Mouse (Mus musculus): ENCODE measurements around the gene Fhl2. TPM values are rescaled to one million over a fixed set of nuclear protein-coding genes. Genes with fewer than 3 reads are reported as not detected.
A peak's percentile ranks its signal among the peaks of the same experiment; 100 is the strongest.
"Not testable (repeated sequence)": the region's sequence is repeated elsewhere in the genome, so short reads cannot be mapped to it uniquely, and the experiment has no call there.

The Fhl2 gene
- polyA plus RNA-seq, 1 experiment from 2014 or later: 380 TPM

- in situ Hi-C loops (cut with MboI; ENCODE audit: low pct_unique_long_range_greater_than_20kb): loop anchor here (5.0 kb wide), 1 partner anchor 123 kb away; no protein-coding TSS in a partner anchor
- DNase-seq (ENCODE audit: low read depth, low spot score): no peak
- POLR2A ChIA-PET: interaction anchor here (0.7 to 2.0 kb wide), 7 partner anchors 11 to 88 kb away, joined by 3 to 10 read pairs (median 3); no protein-coding TSS in a partner anchor
- no peak for TF ChIP-seq CTCF (IDR thresholded peaks at IDR 0.05)
- H3K27me3 ChIP-seq: no peaks in the 10 kb centered on the region
- CTCF ChIA-PET: interaction anchor here (1.2 to 1.6 kb wide), 2 partner anchors 20 to 31 kb away, joined by 3 to 5 read pairs; no protein-coding TSS in a partner anchor
- ATAC-seq: no peak
These were observed 52.4 kb downstream of the Fhl2 start for GRCm38 (mm10) chr1:43144338-43144906.

GRCm38 (mm10) chr1:43143791-43144190 lies 53.0 kb downstream of the Fhl2 start:
- DNase-seq (ENCODE audit: low read depth, low spot score): no peak
- CTCF ChIA-PET: interaction anchor here (1.1 to 2.5 kb wide), 9 partner anchors 21 to 125 kb away, joined by 3 to 15 read pairs (median 5); no protein-coding TSS in a partner anchor
- no peak for ATAC-seq
- in situ Hi-C loops (cut with MboI; ENCODE audit: low pct_unique_long_range_greater_than_20kb): loop anchor here (5.0 kb wide), 1 partner anchor 124 kb away; no protein-coding TSS in a partner anchor
- H3K27me3 ChIP-seq: no peaks in the 10 kb centered on the region
- TF ChIP-seq CTCF (IDR thresholded peaks at IDR 0.05): no peak
- POLR2A ChIA-PET: interaction anchor here (1.4 to 2.0 kb wide), 3 partner anchors 18 to 82 kb away, joined by 3 to 10 read pairs (median 4); no protein-coding TSS in a partner anchor

- ChIA-PET CTCF (interaction anchor here (1.1 to 2.5 kb wide), 8 partner anchors 25 to 157 kb away, joined by 3 to 15 read pairs (median 6); no protein-coding TSS in a partner anchor), POLR2A (interaction anchor here (0.9 to 1.4 kb wide), 4 partner anchors 26 to 116 kb away, joined by 3 to 4 read pairs (median 3); no protein-coding TSS in a partner anchor)
These were observed 53.5 kb downstream of the Fhl2 start for GRCm38 (mm10) chr1:43143284-43143683.

DNA sequence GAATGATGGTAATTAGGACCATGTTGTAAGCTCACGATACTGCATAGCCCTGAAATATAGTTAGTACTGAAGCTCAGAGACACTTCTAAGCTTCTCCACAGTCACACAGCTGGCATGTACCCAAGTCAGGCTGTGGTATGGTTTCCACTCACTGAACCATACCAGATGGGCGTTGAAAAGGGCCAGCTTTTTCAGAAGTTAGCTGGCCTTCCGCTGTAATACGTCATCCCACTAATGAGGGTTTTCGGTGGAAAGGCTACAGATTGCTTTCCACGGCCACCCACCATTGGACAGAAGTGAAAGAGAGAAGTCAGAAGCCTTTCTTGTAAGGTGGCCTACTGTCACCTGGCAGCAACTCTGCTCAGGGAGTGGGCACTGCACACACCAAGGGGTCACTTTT lies 53.9 kb downstream of the Fhl2 start:
- peak; percentile 12 for ATAC-seq
- POLR2A ChIA-PET: interaction anchor here (0.5 to 1.4 kb wide), 6 partner anchors 25 to 134 kb away, joined by 3 to 4 read pairs (median 3); no protein-coding TSS in a partner anchor
- CTCF ChIA-PET: interaction anchor here (1.1 to 2.5 kb wide), 8 partner anchors 26 to 157 kb away, joined by 3 to 15 read pairs (median 6); no protein-coding TSS in a partner anchor
- TF ChIP-seq CTCF (IDR thresholded peaks at IDR 0.05): no peak
- no peak for DNase-seq (ENCODE audit: low read depth, low spot score)
- H3K27me3 ChIP-seq: no peaks in the 10 kb centered on the region
- in situ Hi-C loops (cut with MboI; ENCODE audit: low pct_unique_long_range_greater_than_20kb): loop anchor here (5.0 kb wide), 1 partner anchor 124 kb away; no protein-coding TSS in a partner anchor

More at GRCm38 (mm10) chr1:43143284-43143683, 53.5 kb downstream of the Fhl2 start:
- DNase-seq (ENCODE audit: low read depth, low spot score) (no peak), ATAC-seq (no peak)
- TF ChIP-seq CTCF (IDR thresholded peaks at IDR 0.05): peak; percentile 63
- no peaks in the 10 kb centered on the region for H3K27me3 ChIP-seq
- in situ Hi-C loops (cut with MboI; ENCODE audit: low pct_unique_long_range_greater_than_20kb): loop anchor here (5.0 kb wide), 1 partner anchor 124 kb away; no protein-coding TSS in a partner anchor

DNA sequence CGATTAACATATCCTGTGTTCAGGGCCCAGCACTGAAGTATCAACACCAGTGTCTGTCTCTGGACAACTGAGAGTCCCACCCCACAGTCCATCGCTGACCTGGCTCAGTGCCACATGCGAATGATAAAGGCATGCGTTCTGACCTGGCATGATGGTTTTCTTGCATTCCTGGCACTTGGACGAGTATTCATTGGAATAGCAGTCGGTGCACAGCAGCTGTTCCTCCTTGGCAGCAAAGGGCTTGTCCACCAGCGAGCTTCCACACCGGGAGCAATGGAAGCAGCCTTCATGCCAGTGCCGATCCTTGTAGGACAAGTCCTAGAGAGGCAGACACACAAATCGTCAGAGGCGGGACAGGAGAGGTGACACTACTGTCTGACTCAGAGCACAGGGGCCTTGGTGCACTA lies 55.2 kb downstream of the Fhl2 start:
- peak; percentile 27 for ATAC-seq
- TF ChIP-seq CTCF (IDR thresholded peaks at IDR 0.05): no peak
- ChIA-PET CTCF (interaction anchor here (0.9 to 3.9 kb wide), 4 partner anchors 12 to 123 kb away, joined by 3 to 51 read pairs (median 9); no protein-coding TSS in a partner anchor), POLR2A (interaction anchor here (0.6 to 4.0 kb wide), 7 partner anchors 14 to 120 kb away, joined by 3 to 28 read pairs (median 3); no protein-coding TSS in a partner anchor)
- no peak for DNase-seq (ENCODE audit: low read depth, low spot score)
- in situ Hi-C loops (cut with MboI; ENCODE audit: low pct_unique_long_range_greater_than_20kb): loop anchor here (5.0 kb wide), 1 partner anchor 126 kb away; no protein-coding TSS in a partner anchor
- no peaks in the 10 kb centered on the region for H3K27me3 ChIP-seq

- H3K27me3 ChIP-seq: no peaks in the 10 kb centered on the region
- TF ChIP-seq CTCF (IDR thresholded peaks at IDR 0.05): peak; percentile 94
- POLR2A ChIA-PET: interaction anchor here (0.6 to 4.0 kb wide), 11 partner anchors 20 to 125 kb away, joined by 3 to 28 read pairs (median 3); no protein-coding TSS in a partner anchor
- peak; percentile 52 for ATAC-seq
- in situ Hi-C loops (cut with MboI; ENCODE audit: low pct_unique_long_range_greater_than_20kb): loop anchor here (5.0 to 10.0 kb wide), 2 partner anchors 128 to 605 kb away; no protein-coding TSS in a partner anchor
- CTCF ChIA-PET: interaction anchor here (0.8 to 3.9 kb wide), 21 partner anchors 9 to 135 kb away, joined by 3 to 51 read pairs (median 7); no protein-coding TSS in a partner anchor
- DNase-seq (ENCODE audit: low read depth, low spot score): no peak
These were observed 57.1 kb downstream of the Fhl2 start for GRCm38 (mm10) chr1:43139587-43140266.

GRCm38 (mm10) chr1:43138268-43138812 lies 58.4 kb downstream of the Fhl2 start:
- in situ Hi-C loops (cut with MboI; ENCODE audit: low pct_unique_long_range_greater_than_20kb): loop anchor here (10.0 kb wide), 1 partner anchor 606 kb away; no protein-coding TSS in a partner anchor
- POLR2A ChIA-PET: interaction anchor here (1.3 to 4.0 kb wide), 3 partner anchors 24 to 121 kb away, joined by 3 to 28 read pairs (median 6); no protein-coding TSS in a partner anchor
- TF ChIP-seq CTCF (IDR thresholded peaks at IDR 0.05): peak; percentile 66
- CTCF ChIA-PET: interaction anchor here (1.0 to 3.9 kb wide), 12 partner anchors 10 to 136 kb away, joined by 3 to 51 read pairs (median 8); no protein-coding TSS in a partner anchor
- no peaks in the 10 kb centered on the region for H3K27me3 ChIP-seq
- ATAC-seq (no peak), DNase-seq (ENCODE audit: low read depth, low spot score) (no peak)

DNA sequence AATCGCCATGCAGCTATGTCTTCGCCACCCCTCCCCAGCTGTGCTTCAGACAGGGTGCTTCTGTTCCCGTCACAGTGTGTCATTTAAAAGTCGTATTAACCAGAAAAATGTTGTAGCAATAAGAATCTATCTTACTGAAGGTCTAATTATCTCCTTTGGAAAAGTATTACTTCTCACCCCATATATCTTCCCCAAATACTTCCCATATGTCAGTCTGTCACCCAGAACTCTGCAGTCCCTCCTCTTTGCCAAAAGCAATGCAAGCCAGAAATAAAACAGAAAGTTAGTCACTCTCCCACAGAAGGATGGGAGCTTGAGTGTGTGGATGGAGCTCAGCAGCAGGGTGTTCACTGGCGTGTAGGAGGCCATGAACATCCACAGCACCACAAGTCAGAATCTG lies 59.5 kb downstream of the Fhl2 start:
- ChIA-PET POLR2A (interaction anchor here (1.5 kb wide), 1 partner anchor 88 kb away, joined by 4 read pairs; no protein-coding TSS in a partner anchor), CTCF (interaction anchor here (1.0 kb wide), 1 partner anchor 128 kb away, joined by 4 read pairs; no protein-coding TSS in a partner anchor)
- in situ Hi-C loops (cut with MboI; ENCODE audit: low pct_unique_long_range_greater_than_20kb): loop anchor here (10.0 kb wide), 1 partner anchor 607 kb away; no protein-coding TSS in a partner anchor
- no peaks in the 10 kb centered on the region for H3K27me3 ChIP-seq
- TF ChIP-seq CTCF (IDR thresholded peaks at IDR 0.05): no peak
- ATAC-seq (no peak), DNase-seq (ENCODE audit: low read depth, low spot score) (no peak)

DNA sequence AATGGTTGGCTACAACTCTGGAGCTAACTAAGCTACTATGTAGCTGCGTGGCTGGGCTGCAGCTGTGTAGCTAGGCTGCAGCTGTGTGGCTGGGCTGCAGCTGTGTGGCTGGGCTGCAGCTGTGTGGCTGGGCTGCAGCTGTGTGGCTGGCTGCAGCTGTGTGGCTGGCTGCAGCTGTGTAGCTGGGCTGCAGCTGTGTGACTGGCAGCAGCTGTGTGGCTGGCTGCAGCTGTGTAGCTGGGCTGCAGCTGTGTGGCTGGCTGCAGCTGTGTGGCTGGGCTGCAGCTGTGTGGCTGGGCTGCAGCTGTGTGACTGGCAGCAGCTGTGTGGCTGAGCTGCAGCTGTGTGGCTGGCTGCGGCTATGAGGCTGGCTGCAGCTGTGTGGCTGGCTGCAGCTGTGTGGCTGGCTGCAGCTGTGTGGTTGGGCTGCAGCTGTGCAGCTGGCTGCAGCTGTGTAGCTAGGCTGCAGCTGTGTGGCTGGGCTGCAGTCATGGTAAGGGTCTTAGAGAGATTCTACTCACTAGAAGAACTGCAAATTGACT lies 60.2 kb downstream of the Fhl2 start:
- ChIA-PET POLR2A (interaction anchor here (1.5 kb wide), 1 partner anchor 88 kb away, joined by 4 read pairs; no protein-coding TSS in a partner anchor), CTCF (interaction anchor here (1.5 to 1.6 kb wide), 2 partner anchors 23 to 128 kb away, joined by 6 read pairs; no protein-coding TSS in a partner anchor)
- not testable (repeated sequence) for DNase-seq (ENCODE audit: low read depth, low spot score); ATAC-seq; H3K27me3 ChIP-seq
- in situ Hi-C loops (cut with MboI; ENCODE audit: low pct_unique_long_range_greater_than_20kb): loop anchor here (10.0 kb wide), 1 partner anchor 608 kb away; no protein-coding TSS in a partner anchor
